Mouse (Mus musculus) hindbrain, embryonic 12.5 days (tissue): ENCODE data around the gene Tmem175. TPM values are rescaled to one million over a fixed set of nuclear protein-coding genes. Genes with fewer than 3 reads are reported as not detected.
"Not testable (repeated sequence)": the region's sequence is repeated elsewhere in the genome, so short reads cannot be mapped to it uniquely, and the experiment has no call there.

ENCODE experiments used
- ATAC-seq: fragments of 200-750 bp; cut with Nextera tagmentation; 2 replicates; pipeline ENCODE4 v1.8.0; 2017; ENCODE audit warnings: moderate TSS enrichment; ENCODE audit not compliant: low FRiP score
- H3K27ac ChIP-seq: fragments of 300-500 bp; sonication (generic); 2 replicates; pipeline ENCODE4 v1.5.1; 2016; ENCODE audit warnings: mild to moderate bottlenecking
- H3K27me3 ChIP-seq: fragments of 300-500 bp; sonication (generic); 2 replicates; pipeline ENCODE4 v1.6.1; 2016; ENCODE audit warnings: mild to moderate bottlenecking
- H3K36me3 ChIP-seq: fragments of 300-500 bp; sonication (generic); 2 replicates; pipeline ENCODE4 v1.6.1; 2016; ENCODE audit warnings: mild to moderate bottlenecking
- H3K4me1 ChIP-seq: fragments of 300-500 bp; sonication (generic); 2 replicates; pipeline ENCODE4 v1.6.1; 2016
- H3K4me2 ChIP-seq: fragments of 300-500 bp; sonication (generic); replicated peaks from 2 replicates; pipeline ENCODE4 v1.6.1; 2016; ENCODE audit warnings: mild to moderate bottlenecking
- H3K4me3 ChIP-seq: fragments of 300-500 bp; sonication (generic); 2 replicates; pipeline ENCODE4 v1.5.1; 2016; ENCODE audit warnings: mild to moderate bottlenecking
- H3K9ac ChIP-seq: fragments of 300-500 bp; sonication (generic); 2 replicates; pipeline ENCODE4 v1.6.1; 2016; ENCODE audit warnings: mild to moderate bottlenecking, moderate library complexity
- H3K9me3 ChIP-seq: fragments of 300-500 bp; sonication (generic); replicated peaks from 2 replicates; pipeline ENCODE4 v1.6.1; 2016; ENCODE audit warnings: mild to moderate bottlenecking
- WGBS: fragments of 180-500 bp; shearing (Covaris S2); methylation state at CpG from one replicate; pipeline ENCODE4 v1.1.7; 2016; 5-methylcytosine and 5-hydroxymethylcytosine counted together
- polyA plus RNA-seq: library from polyadenylated mRNA; unstranded; fragments of >200 nt; fragmentation: Nextera tagmentation; extraction: Ambion mirVana; gene quantifications from 2 replicates; pipeline ENCODE4 v1.2.1, GENCODE M21; 2016

Gene Tmem175
- polyA plus RNA-seq: 21.6 and 22.3 TPM in 2 replicates

DNA sequence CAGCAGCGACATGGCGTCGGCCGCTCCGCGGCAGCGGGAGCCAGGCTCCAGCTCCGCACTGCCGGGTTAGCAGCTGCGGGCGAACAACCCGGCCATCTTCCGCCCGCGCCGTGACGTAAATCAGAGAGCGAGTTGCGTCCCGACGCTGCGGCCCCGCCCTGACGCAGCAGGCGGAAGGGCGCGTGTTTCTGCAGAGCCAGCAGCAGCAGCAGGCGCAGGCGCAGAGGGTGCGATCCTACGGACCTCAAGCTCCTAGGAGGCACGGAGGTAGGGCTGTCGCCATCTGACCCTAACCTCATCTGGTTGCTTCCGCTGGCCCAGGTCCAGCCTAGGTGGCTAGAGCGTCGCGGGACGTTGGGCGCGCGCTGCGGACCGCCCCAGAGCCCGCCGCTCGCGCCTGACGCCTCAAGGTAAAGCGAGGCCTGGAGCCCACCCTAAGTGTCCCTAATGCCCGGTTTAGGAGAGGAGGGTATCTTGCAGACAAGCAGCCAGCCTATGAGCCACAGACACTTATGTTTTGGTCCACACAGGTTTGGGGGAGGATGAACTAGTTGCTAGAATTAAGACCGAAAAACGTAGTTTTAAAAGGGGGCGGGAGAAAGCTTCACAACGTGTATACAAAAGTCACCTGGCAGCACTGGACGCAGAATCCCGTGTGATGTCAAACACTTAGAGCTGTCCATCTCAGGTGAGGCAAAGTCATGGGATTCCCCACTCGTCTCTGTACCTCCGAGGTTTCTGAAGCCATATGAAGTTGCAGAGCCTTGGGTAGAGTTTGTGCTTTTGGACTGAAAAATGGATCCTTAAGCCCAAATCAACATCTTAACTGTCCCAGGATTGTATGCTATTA is at the start of gene Tmem175, which contains the start of gene Gak:
Gene Tmem175, plus strand, starts transcription at position 137 of the 850 bp plus-strand sequence.
Gene Gak, minus strand, starts transcription at position 122 of the 850 bp plus-strand sequence.
- whole genome bisulfite sequencing: under 1% methylated on average over 58 of the region's 58 CpGs
- Histone ChIP-seq H3K27me3 (no peaks in the 10 kb centered on the region), H3K4me1 (peaks cover 19% of the 10 kb centered on the region), H3K4me2 (peak within 1 kb of the TSS; percentile 93), H3K4me3 (peak within 1 kb of the TSS; percentile 91), H3K27ac (peak within 1 kb of the TSS; percentile 89), H3K9ac (peak within 1 kb of the TSS; percentile 92), H3K9me3 (no peaks in the 10 kb centered on the region), H3K36me3 (no peaks in the 10 kb centered on the region)
- peak; percentile 97 for ATAC-seq

- Histone ChIP-seq H3K36me3 (peaks cover 82% of the 10 kb centered on the region), H3K27me3 (no peaks in the 10 kb centered on the region), H3K9ac (no peak overlapping the region), H3K9me3 (no peaks in the 10 kb centered on the region), H3K4me1 (no peaks in the 10 kb centered on the region), H3K4me2 (no peak overlapping the region), H3K4me3 (no peak overlapping the region), H3K27ac (no peak overlapping the region)
- 80% methylated on average over 3 of the region's 3 CpGs for WGBS
- no peak for ATAC-seq
Observed at GRCm38 (mm10) chr5:108581361-108581891, 48.1 kb upstream of the Tmem175 start.

GRCm38 (mm10) chr5:108599923-108600322 is 29.6 kb upstream of the Tmem175 start:
- Histone ChIP-seq H3K36me3 (peaks cover 89% of the 10 kb centered on the region), H3K9me3 (no peaks in the 10 kb centered on the region)

GRCm38 (mm10) chr5:108602537-108602936 is 27.0 kb upstream of the Tmem175 start:
- Histone ChIP-seq H3K4me2 (no peak overlapping the region), H3K4me1 (no peaks in the 10 kb centered on the region), H3K36me3 (peaks cover 89% of the 10 kb centered on the region), H3K9me3 (no peaks in the 10 kb centered on the region), H3K9ac (no peak overlapping the region), H3K27ac (no peak overlapping the region), H3K4me3 (no peak overlapping the region), H3K27me3 (no peaks in the 10 kb centered on the region)
- ATAC-seq: no peak
- WGBS: 96% methylated on average over 9 of the region's 9 CpGs

More at GRCm38 (mm10) chr5:108599923-108600322, 29.6 kb upstream of the Tmem175 start:
- no peak for ATAC-seq
- WGBS: 89% methylated on average over 1 of the region's 1 CpGs
- Histone ChIP-seq H3K4me1 (no peaks in the 10 kb centered on the region), H3K27ac (no peak overlapping the region), H3K4me2 (no peak overlapping the region), H3K27me3 (no peaks in the 10 kb centered on the region), H3K9ac (no peak overlapping the region), H3K4me3 (no peak overlapping the region)

DNA sequence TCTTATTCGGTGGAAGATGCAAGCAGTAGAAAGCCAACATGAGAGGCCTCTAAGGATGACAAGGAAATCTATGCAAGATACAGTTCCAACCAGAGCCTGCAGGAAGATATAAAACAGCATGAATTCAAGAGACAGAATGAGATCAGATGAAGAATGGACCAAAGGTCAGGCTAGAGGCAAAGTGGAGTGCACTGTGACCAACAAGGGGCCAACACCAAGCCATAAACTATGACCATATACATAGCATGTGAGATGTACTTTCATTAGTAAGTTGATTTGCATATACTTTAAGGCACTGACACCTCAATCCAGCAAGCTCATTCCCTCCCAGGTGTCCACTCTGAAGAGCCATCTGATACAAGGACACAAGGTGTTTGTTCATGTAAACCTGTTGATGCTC is 19.1 kb upstream of the Tmem175 start:
- Histone ChIP-seq H3K36me3 (peaks cover 88% of the 10 kb centered on the region), H3K27ac (no peak overlapping the region), H3K4me2 (no peak overlapping the region), H3K4me3 (no peak overlapping the region), H3K4me1 (no peaks in the 10 kb centered on the region), H3K27me3 (no peaks in the 10 kb centered on the region), H3K9ac (no peak overlapping the region), H3K9me3 (no peaks in the 10 kb centered on the region)
- no peak for ATAC-seq
- 97% methylated on average over 1 of the region's 1 CpGs for WGBS

DNA sequence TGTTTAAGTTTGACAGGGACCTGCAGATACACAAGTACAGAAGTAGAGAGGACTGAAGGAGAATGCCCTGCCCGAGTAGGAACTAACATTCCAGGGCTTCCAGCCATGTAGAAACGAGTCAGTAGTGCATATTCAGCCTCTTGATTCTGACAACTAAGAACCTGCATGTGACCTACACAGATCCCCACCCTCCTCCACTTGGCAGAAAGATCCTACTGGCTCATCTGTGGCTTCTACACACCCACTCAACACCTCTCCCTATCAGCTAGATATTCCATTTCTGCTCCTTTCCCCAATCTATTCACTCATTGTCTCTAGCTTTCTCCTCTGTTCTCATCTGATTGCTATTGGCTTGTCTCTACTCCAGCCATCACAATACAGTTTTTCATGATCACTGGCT is 7.7 kb upstream of the Tmem175 start:
- H3K36me3 ChIP-seq: peaks cover 54% of the 10 kb centered on the region
- WGBS: 89% methylated on average over 2 of the region's 2 CpGs
- H3K4me2 ChIP-seq: no peak overlapping the region

DNA sequence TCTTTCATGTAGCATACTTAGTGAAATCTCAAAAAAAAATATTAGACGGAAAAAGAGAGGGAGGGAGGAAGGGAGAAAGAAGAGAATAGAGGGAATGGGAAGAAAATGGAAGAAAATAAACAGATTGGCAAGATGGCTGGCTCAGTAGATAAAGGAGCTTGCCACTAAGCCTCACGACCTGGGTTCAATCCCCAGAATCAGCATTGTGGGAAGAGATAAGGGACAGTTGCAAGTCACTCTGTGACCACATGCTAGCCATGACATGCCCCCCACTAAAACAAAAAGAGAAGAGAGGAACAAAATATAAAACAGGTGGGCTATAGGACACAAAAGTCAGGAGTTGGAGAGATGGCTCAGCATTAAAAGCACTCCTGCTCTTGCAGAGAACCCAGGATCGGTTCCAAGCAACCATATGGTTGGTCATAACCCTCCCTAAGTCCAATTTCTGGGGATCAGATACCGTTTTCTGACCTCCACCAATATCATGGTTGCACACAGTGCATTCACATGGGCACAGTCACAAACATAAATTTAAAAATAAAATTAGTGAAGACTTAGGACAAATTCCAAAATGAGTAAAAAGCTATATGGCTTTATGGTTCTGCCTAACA is 3.4 kb upstream of the Tmem175 start:
- H3K4me1 ChIP-seq: peaks cover 19% of the 10 kb centered on the region
- H3K27ac ChIP-seq: no peak overlapping the region
- no peak overlapping the region for H3K9ac ChIP-seq
- H3K4me3 ChIP-seq: no peak overlapping the region
- 90% methylated on average over 4 of the region's 4 CpGs for WGBS
- ATAC-seq: no peak
- H3K27me3 ChIP-seq: no peaks in the 10 kb centered on the region
- no peak overlapping the region for H3K4me2 ChIP-seq
- H3K36me3 ChIP-seq: peaks cover 34% of the 10 kb centered on the region
- H3K9me3 ChIP-seq: no peaks in the 10 kb centered on the region

More for the DNA sequence above, 7.7 kb upstream of the Tmem175 start:
- no peak for ATAC-seq
- no peaks in the 10 kb centered on the region for H3K4me1 ChIP-seq
- no peak overlapping the region for H3K9ac ChIP-seq
- H3K4me3 ChIP-seq: no peak overlapping the region
- no peaks in the 10 kb centered on the region for H3K9me3 ChIP-seq
- H3K27me3 ChIP-seq: no peaks in the 10 kb centered on the region
- no peak overlapping the region for H3K27ac ChIP-seq

DNA sequence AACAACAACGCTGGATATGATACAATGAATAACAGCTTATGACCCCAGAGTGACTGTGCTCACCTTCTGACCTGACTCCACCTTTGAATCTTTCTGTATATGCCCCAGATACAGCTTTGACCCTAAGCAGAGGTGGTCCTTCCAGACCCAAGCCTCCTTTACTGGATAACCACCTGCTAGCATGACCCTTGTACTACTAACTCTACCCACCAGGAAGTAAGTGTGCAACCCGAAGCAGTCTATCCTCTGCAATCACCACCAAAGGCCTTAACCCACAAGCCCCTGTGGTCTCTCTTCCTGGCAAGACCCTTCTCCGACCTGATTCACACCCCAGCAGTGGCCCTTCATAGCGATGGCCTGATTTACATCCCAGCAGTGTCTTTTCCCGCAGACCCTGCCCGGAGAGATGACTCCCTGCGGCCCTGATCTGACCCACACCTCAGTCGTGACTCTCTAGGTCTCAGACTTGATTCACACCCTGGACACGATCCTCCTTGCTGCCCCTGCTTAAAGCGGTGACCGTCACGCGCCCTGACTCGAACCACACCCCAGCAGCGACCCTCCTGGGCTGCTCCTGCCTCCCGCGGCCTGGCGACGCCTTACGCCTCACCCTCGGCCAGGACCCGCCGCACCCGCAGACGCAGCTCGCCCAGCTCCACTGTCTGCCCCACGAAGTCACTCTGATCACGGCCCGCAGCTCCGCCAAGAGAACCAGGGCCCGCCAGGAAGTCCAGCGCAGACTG is 508 bp upstream of the Tmem175 start:
- Histone ChIP-seq H3K4me3 (peak overlapping the region; percentile 91), H3K9ac (peak overlapping the region; percentile 92), H3K9me3 (no peaks in the 10 kb centered on the region), H3K36me3 (peaks cover 6% of the 10 kb centered on the region), H3K4me1 (peaks cover 19% of the 10 kb centered on the region), H3K4me2 (peak overlapping the region; percentile 93), H3K27me3 (no peaks in the 10 kb centered on the region), H3K27ac (peak overlapping the region; percentile 89)
- peak; percentile 91 for ATAC-seq
- WGBS: 2% methylated on average over 32 of the region's 32 CpGs

- WGBS: 89% methylated on average over 4 of the region's 4 CpGs
- no peaks in the 10 kb centered on the region for H3K9me3 ChIP-seq
- ATAC-seq: no peak
Observed at GRCm38 (mm10) chr5:108633676-108634075, 4.1 kb downstream of the Tmem175 start.

GRCm38 (mm10) chr5:108634088-108634487 is 4.5 kb downstream of the Tmem175 start:
- not testable (repeated sequence) for H3K9me3 ChIP-seq, H3K27ac ChIP-seq, H3K27me3 ChIP-seq, H3K4me1 ChIP-seq, ATAC-seq, H3K36me3 ChIP-seq, H3K4me2 ChIP-seq, H3K4me3 ChIP-seq, H3K9ac ChIP-seq
- WGBS: 88% methylated on average over 2 of the region's 3 CpGs

More at GRCm38 (mm10) chr5:108633676-108634075, 4.1 kb downstream of the Tmem175 start:
- no peak overlapping the region for H3K4me3 ChIP-seq
- no peak overlapping the region for H3K4me2 ChIP-seq
- no peaks in the 10 kb centered on the region for H3K27me3 ChIP-seq
- H3K4me1 ChIP-seq: peaks cover 10% of the 10 kb centered on the region
- H3K36me3 ChIP-seq: peaks cover 4% of the 10 kb centered on the region; the same call in 1 of the 2 replicates
- no peak overlapping the region for H3K9ac ChIP-seq
- no peak overlapping the region for H3K27ac ChIP-seq

DNA sequence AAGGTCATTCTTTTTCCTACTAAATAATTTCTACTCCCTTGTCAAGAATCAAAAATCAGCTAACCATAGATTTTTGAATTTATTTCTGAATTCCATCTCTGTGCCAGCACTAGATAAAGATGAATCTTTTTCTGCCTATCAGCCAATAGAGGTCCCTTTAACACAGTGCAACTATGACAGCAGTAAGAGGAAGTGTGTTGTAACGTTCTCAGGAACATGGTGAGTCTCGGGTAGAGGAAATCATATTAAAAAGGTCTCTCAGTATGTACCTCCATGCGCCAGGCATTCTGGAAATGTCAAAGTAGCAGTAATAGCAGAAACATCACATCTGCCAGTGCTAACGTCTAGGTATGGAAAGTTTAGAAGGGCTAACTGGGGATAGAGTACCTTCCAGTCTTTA is 6.6 kb downstream of the Tmem175 start:
- Histone ChIP-seq H3K27me3 (no peaks in the 10 kb centered on the region), H3K4me1 (no peaks in the 10 kb centered on the region), H3K4me3 (no peak overlapping the region), H3K27ac (no peak overlapping the region), H3K9me3 (no peaks in the 10 kb centered on the region), H3K9ac (no peak overlapping the region), H3K36me3 (peaks cover 4% of the 10 kb centered on the region; the same call in 1 of the 2 replicates), H3K4me2 (no peak overlapping the region)
- WGBS: 80% methylated on average over 4 of the region's 4 CpGs
- ATAC-seq: no peak

GRCm38 (mm10) chr5:108643674-108644073 is 14.1 kb downstream of the Tmem175 start:
- Histone ChIP-seq H3K4me1 (no peaks in the 10 kb centered on the region), H3K36me3 (peaks cover 50% of the 10 kb centered on the region), H3K9me3 (no peaks in the 10 kb centered on the region), H3K27me3 (no peaks in the 10 kb centered on the region), H3K9ac (no peak overlapping the region), H3K4me2 (no peak overlapping the region), H3K27ac (no peak overlapping the region), H3K4me3 (no peak overlapping the region)
- no peak for ATAC-seq
- 88% methylated on average over 2 of the region's 2 CpGs for WGBS
